Comparison of ENCODE assay signal across 10 mouse cellular contexts in the genomic region with DNA sequence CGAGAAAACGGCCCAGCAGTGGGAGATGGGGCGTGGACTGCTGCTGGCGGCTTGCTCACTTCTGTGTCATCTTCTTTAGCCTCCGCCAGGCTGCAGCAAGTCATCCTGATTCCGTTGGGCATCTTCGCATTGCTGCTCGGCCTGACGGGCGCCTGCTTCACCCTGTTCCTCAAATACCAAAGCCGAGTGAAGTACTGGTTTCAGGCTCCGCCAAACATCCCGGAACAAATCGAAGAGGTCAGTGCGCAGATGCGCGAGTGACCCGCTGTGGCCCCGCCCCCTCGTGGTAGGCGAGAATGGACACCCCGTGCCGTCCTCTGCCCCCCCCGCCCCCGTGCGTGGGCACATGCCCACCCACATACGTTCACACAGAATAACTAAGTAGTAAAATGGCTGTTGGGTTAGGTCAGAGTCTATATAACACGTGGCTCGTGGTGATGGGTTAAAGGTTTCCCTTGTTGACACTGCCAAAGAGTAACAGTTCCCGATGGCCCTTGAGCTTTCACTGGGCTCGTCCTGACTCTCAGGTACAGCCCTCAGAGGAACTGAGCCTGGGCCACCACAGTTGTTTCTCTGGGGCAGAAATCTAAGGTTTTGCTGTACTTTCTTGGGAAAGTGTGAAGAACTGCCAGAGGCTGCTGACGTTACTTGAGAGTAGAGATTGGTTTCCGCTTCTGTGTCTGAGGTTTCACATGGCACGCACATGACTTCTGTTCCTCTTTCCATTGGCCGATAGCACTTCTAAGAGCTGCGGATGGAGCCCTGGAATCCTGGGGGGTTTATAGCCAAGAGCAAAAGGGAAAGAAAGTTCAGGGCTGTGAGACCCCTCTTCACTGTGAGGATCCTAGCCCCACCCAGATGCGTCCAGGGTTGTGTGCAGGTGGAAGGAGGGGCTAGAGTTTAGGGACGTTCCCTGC. TPM values are rescaled to one million over a fixed set of nuclear protein-coding genes. Genes with fewer than 3 reads are reported as not detected.
DNase-seq lines count a peak whose midpoint lies in the region; TF ChIP-seq lines count a peak whose summit lies in the region.
"Had no signal": no experiment of that assay in that cellular context is flagged by ENCODE, and none has a peak within 500 bp of the region (broad histone marks: within the 10 kb centered on the region; RNA-seq: fewer than 3 reads in every experiment).

No protein-coding gene starts in this region.

- H3K79me2 ChIP-seq in liver, adult 2 months (ENCODE audit: control insufficient read depth, insufficient read depth, low read length): no peaks in the 10 kb centered on the region

- H3K27me3 ChIP-seq in liver, adult 2 months (ENCODE audit: control insufficient read depth, insufficient read depth, low read length): no peaks in the 10 kb centered on the region
- H3K27me3 ChIP-seq in limb, embryonic 10.5 days (ENCODE audit: low read depth, poor library complexity, severe bottlenecking): no peaks in the 10 kb centered on the region
- H3K27me3 ChIP-seq: embryonic facial prominence, embryonic 15.5 days had no signal

- 51% methylated on average over 38 of the region's 38 CpGs for WGBS in liver, adult 2 months
- WGBS in limb, embryonic 10.5 days: 71% methylated on average over 38 of the region's 38 CpGs

- peak overlapping the region; percentile 19; the same call in 1 of the 2 replicates for H3K4me3 ChIP-seq in liver, adult 2 months (ENCODE audit: insufficient read depth, low read depth, low read length)
- 0 out of 2 replicates have a peak overlapping the region, but pooled peaks have one; percentile 22 for H3K4me3 ChIP-seq in limb, embryonic 10.5 days
- H3K4me3 ChIP-seq: embryonic facial prominence, embryonic 15.5 days had no signal

- no peaks in the 10 kb centered on the region for H3K9me3 ChIP-seq in limb, embryonic 10.5 days (replicated peaks)
- H3K9me3 ChIP-seq: embryonic facial prominence, embryonic 15.5 days had no signal

- peak overlapping the region; percentile 70 for H3K27ac ChIP-seq in liver, adult 2 months (replicated peaks; ENCODE audit: insufficient read depth, low read depth, low read length)
- H3K27ac ChIP-seq in limb, embryonic 10.5 days: no peak overlapping the region
- H3K27ac ChIP-seq: embryonic facial prominence, embryonic 15.5 days had no signal

- H3K4me1 ChIP-seq in liver, adult 2 months (ENCODE audit: control insufficient read depth, insufficient read depth, low read length): peaks cover 11% of the 10 kb centered on the region
- H3K4me1 ChIP-seq in limb, embryonic 10.5 days: peaks cover 18% of the 10 kb centered on the region

- TF ChIP-seq POLR2A in liver, adult 2 months (IDR thresholded peaks at IDR 0.05; ENCODE audit: extremely low read depth, insufficient read depth, low read length): no peak

- no peak for TF ChIP-seq CTCF in liver, adult 2 months (IDR thresholded peaks at IDR 0.05; ENCODE audit: low read depth, low read length)

- peaks cover 23% of the 10 kb centered on the region; the same call in 1 of the 2 replicates for H3K36me3 ChIP-seq in liver, adult 2 months (ENCODE audit: control insufficient read depth, insufficient read depth, low read length)
- peaks cover 66% of the 10 kb centered on the region for H3K36me3 ChIP-seq in limb, embryonic 10.5 days

- DNase-seq in liver, adult 2 months (ENCODE audit: extremely low read depth, low read depth, low spot score): peak; percentile 73
- DNase-seq in liver (no peak), ES-CJ7 (ENCODE audit: low read depth, low spot score) (peak; percentile 69)
- DNase-seq in CD4-positive helper T cell, adult 2 months (ENCODE audit: low read depth, low spot score): peak; percentile 31
- DNase-seq in limb, embryonic 10.5 days (ENCODE audit: low spot score): no peak
- no peak for DNase-seq in urinary bladder, postnatal 25 days (ENCODE audit: low spot score)
- DNase-seq in left cerebral cortex, adult 11 months (ENCODE audit: low spot score): no peak
- no peak for DNase-seq in T-cell, adult 2 months (ENCODE audit: low spot score)
- DNase-seq: right cerebral cortex, postnatal 14 days had no signal

- H3K9ac ChIP-seq in liver, adult 2 months (ENCODE audit: low read depth, low read length): peak overlapping the region; percentile 16
- H3K9ac ChIP-seq: embryonic facial prominence, embryonic 15.5 days had no signal

RNA-seq across cellular contexts. Expression of a gene that starts 14.9 kb away (rescaled TPM):
- total RNA-seq in liver, adult 2 months (2014; rRNA removed): 8.2 and 10.4 TPM in 2 replicates
- 7.3 TPM in 2 replicates for polyA plus RNA-seq in liver, adult 2 months (2012; rRNA removed)
- polyA plus RNA-seq in limb, embryonic 10.5 days (2016; fragmentation: Nextera tagmentation; extraction: Ambion mirVana): 24.1 and 32.9 TPM in 2 replicates

RNA-seq across cellular contexts. Expression of a gene that starts 35.8 kb away (rescaled TPM):
- 3.0 and 3.4 TPM in 2 replicates for total RNA-seq in liver, adult 2 months (2014; rRNA removed)
- 4.9 and 6.2 TPM in 2 replicates for polyA plus RNA-seq in liver, adult 2 months (2012; rRNA removed)
- 19.8 and 25.7 TPM in 2 replicates for polyA plus RNA-seq in limb, embryonic 10.5 days (2016; fragmentation: Nextera tagmentation; extraction: Ambion mirVana)

RNA-seq across cellular contexts. Expression of a gene that starts 57.0 kb away (rescaled TPM):
- total RNA-seq in liver, adult 2 months (2014; rRNA removed): 8.9 and 11.3 TPM in 2 replicates
- 1.9 and 2.2 TPM in 2 replicates for polyA plus RNA-seq in liver, adult 2 months (2012; rRNA removed)
- polyA plus RNA-seq in limb, embryonic 10.5 days (2016; fragmentation: Nextera tagmentation; extraction: Ambion mirVana): 3.0 and 4.6 TPM in 2 replicates

Comparison
In these comparisons a context has a peak if more than half of its experiments do, and no peak if none do; other contexts are left out.
1. DNase-seq: peak in liver, adult 2 months (single experiment), CD4-positive helper T cell, adult 2 months (single experiment) and ES-CJ7 (single experiment); none in liver (single experiment), limb, embryonic 10.5 days (single experiment), urinary bladder, postnatal 25 days (single experiment), left cerebral cortex, adult 11 months (single experiment) and T-cell, adult 2 months (single experiment).